Mouse (Mus musculus): Measurements from ENCODE around the gene R3hcc1l. TPM values are rescaled to one million over a fixed set of nuclear protein-coding genes. Genes with fewer than 3 reads are reported as not detected.

Gene R3hcc1l
- polyA plus RNA-seq (2012; rRNA removed): 2.8 and 3.4 TPM in 2 replicates

- peak; percentile 49 for TF ChIP-seq POLR2A (IDR thresholded peaks at IDR 0.05; ENCODE audit: low read depth, low read length)
- peak; percentile 52; the same call in 1 of the 2 replicates for TF ChIP-seq CTCF (IDR thresholded peaks at IDR 0.05; ENCODE audit: extremely low read depth, insufficient read depth, insufficient read length, insufficient replicate concordance)
- Histone ChIP-seq H3K27me3 (ENCODE audit: control insufficient read depth, insufficient read depth, low read length) (no peaks in the 10 kb centered on the region), H3K27ac (ENCODE audit: insufficient read depth, low read length) (peak within 1 kb of the TSS; percentile 87), H3K36me3 (ENCODE audit: control insufficient read depth, insufficient read depth, low read length) (no peaks in the 10 kb centered on the region), H3K4me3 (ENCODE audit: extremely low read depth, insufficient read depth, insufficient read length) (peak within 1 kb of the TSS; percentile 78), H3K4me1 (ENCODE audit: control insufficient read depth, insufficient read depth, insufficient read length) (peaks cover 5% of the 10 kb centered on the region; the same call in 1 of the 2 replicates)
- under 1% methylated on average over 59 of the region's 59 CpGs for WGBS
- DNase-seq (ENCODE audit: low read depth in 1 of 2, low spot score in 2 of 2): peak; percentile 86 to 95
Measured at GRCm38 (mm10) chr19:42518620-42519310, at the start of gene R3hcc1l. TSS of gene R3hcc1l (plus strand) at chr19:42518759.

GRCm38 (mm10) chr19:42471571-42471970 lies 47.0 kb upstream of the R3hcc1l start:
- Histone ChIP-seq H3K4me1 (ENCODE audit: control insufficient read depth, insufficient read depth, insufficient read length) (no peaks in the 10 kb centered on the region), H3K36me3 (ENCODE audit: control insufficient read depth, insufficient read depth, low read length) (no peaks in the 10 kb centered on the region), H3K27ac (ENCODE audit: insufficient read depth, low read length) (no peak overlapping the region), H3K4me3 (ENCODE audit: extremely low read depth, insufficient read depth, insufficient read length) (no peak overlapping the region), H3K27me3 (ENCODE audit: control insufficient read depth, insufficient read depth, low read length) (no peaks in the 10 kb centered on the region)
- 95% methylated on average over 4 of the region's 4 CpGs for WGBS
- TF ChIP-seq CTCF (IDR thresholded peaks at IDR 0.05; ENCODE audit: extremely low read depth, insufficient read depth, insufficient read length, insufficient replicate concordance) (no peak), POLR2A (IDR thresholded peaks at IDR 0.05; ENCODE audit: low read depth, low read length) (no peak)
- DNase-seq (ENCODE audit: low read depth in 1 of 2, low spot score in 2 of 2): no peak

GRCm38 (mm10) chr19:42472831-42473230 lies 45.7 kb upstream of the R3hcc1l start:
- WGBS: 35% methylated on average over 11 of the region's 11 CpGs
- Histone ChIP-seq H3K27ac (ENCODE audit: insufficient read depth, low read length) (no peak overlapping the region), H3K27me3 (ENCODE audit: control insufficient read depth, insufficient read depth, low read length) (no peaks in the 10 kb centered on the region), H3K36me3 (ENCODE audit: control insufficient read depth, insufficient read depth, low read length) (no peaks in the 10 kb centered on the region), H3K4me3 (ENCODE audit: extremely low read depth, insufficient read depth, insufficient read length) (no peak overlapping the region), H3K4me1 (ENCODE audit: control insufficient read depth, insufficient read depth, insufficient read length) (no peaks in the 10 kb centered on the region)
- no peak for DNase-seq (ENCODE audit: low read depth in 1 of 2, low spot score in 2 of 2)
- TF ChIP-seq CTCF (IDR thresholded peaks at IDR 0.05; ENCODE audit: extremely low read depth, insufficient read depth, insufficient read length, insufficient replicate concordance) (no peak), POLR2A (IDR thresholded peaks at IDR 0.05; ENCODE audit: low read depth, low read length) (no peak)

- 63% methylated on average over 5 of the region's 5 CpGs for WGBS
- Histone ChIP-seq H3K36me3 (ENCODE audit: control insufficient read depth, insufficient read depth, low read length) (no peaks in the 10 kb centered on the region), H3K27ac (ENCODE audit: insufficient read depth, low read length) (no peak overlapping the region), H3K4me3 (ENCODE audit: extremely low read depth, insufficient read depth, insufficient read length) (no peak overlapping the region), H3K4me1 (ENCODE audit: control insufficient read depth, insufficient read depth, insufficient read length) (no peaks in the 10 kb centered on the region), H3K27me3 (ENCODE audit: control insufficient read depth, insufficient read depth, low read length) (no peaks in the 10 kb centered on the region)
- DNase-seq (ENCODE audit: low read depth in 1 of 2, low spot score in 2 of 2): no peak
- TF ChIP-seq POLR2A (IDR thresholded peaks at IDR 0.05; ENCODE audit: low read depth, low read length) (no peak), CTCF (IDR thresholded peaks at IDR 0.05; ENCODE audit: extremely low read depth, insufficient read depth, insufficient read length, insufficient replicate concordance) (no peak)
Measured at GRCm38 (mm10) chr19:42477769-42478168, 40.8 kb upstream of the R3hcc1l start.

- Histone ChIP-seq H3K36me3 (ENCODE audit: control insufficient read depth, insufficient read depth, low read length) (no peaks in the 10 kb centered on the region), H3K27ac (ENCODE audit: insufficient read depth, low read length) (no peak overlapping the region), H3K4me3 (ENCODE audit: extremely low read depth, insufficient read depth, insufficient read length) (no peak overlapping the region), H3K27me3 (ENCODE audit: control insufficient read depth, insufficient read depth, low read length) (no peaks in the 10 kb centered on the region), H3K4me1 (ENCODE audit: control insufficient read depth, insufficient read depth, insufficient read length) (no peaks in the 10 kb centered on the region)
- WGBS: 69% methylated on average over 12 of the region's 12 CpGs
- DNase-seq (ENCODE audit: low read depth in 1 of 2, low spot score in 2 of 2): no peak
- no peak for TF ChIP-seq CTCF (IDR thresholded peaks at IDR 0.05; ENCODE audit: extremely low read depth, insufficient read depth, insufficient read length, insufficient replicate concordance)
- no peak for TF ChIP-seq POLR2A (IDR thresholded peaks at IDR 0.05; ENCODE audit: low read depth, low read length)
Measured at GRCm38 (mm10) chr19:42478303-42478702, 40.3 kb upstream of the R3hcc1l start.

GRCm38 (mm10) chr19:42485443-42485842 lies 33.1 kb upstream of the R3hcc1l start:
- WGBS: 67% methylated on average over 7 of the region's 7 CpGs
- no peak for DNase-seq (ENCODE audit: low read depth in 1 of 2, low spot score in 2 of 2)
- H3K27ac ChIP-seq (ENCODE audit: insufficient read depth, low read length): no peak overlapping the region
- H3K4me3 ChIP-seq (ENCODE audit: extremely low read depth, insufficient read depth, insufficient read length): no peak overlapping the region
- no peaks in the 10 kb centered on the region for H3K36me3 ChIP-seq (ENCODE audit: control insufficient read depth, insufficient read depth, low read length)
- TF ChIP-seq CTCF (IDR thresholded peaks at IDR 0.05; ENCODE audit: extremely low read depth, insufficient read depth, insufficient read length, insufficient replicate concordance) (no peak), POLR2A (IDR thresholded peaks at IDR 0.05; ENCODE audit: low read depth, low read length) (no peak)
- H3K27me3 ChIP-seq (ENCODE audit: control insufficient read depth, insufficient read depth, low read length): no peaks in the 10 kb centered on the region
- H3K4me1 ChIP-seq (ENCODE audit: control insufficient read depth, insufficient read depth, insufficient read length): no peaks in the 10 kb centered on the region

- Histone ChIP-seq H3K36me3 (ENCODE audit: control insufficient read depth, insufficient read depth, low read length) (no peaks in the 10 kb centered on the region), H3K4me3 (ENCODE audit: extremely low read depth, insufficient read depth, insufficient read length) (no peak overlapping the region), H3K27ac (ENCODE audit: insufficient read depth, low read length) (no peak overlapping the region), H3K27me3 (ENCODE audit: control insufficient read depth, insufficient read depth, low read length) (no peaks in the 10 kb centered on the region), H3K4me1 (ENCODE audit: control insufficient read depth, insufficient read depth, insufficient read length) (no peaks in the 10 kb centered on the region)
- DNase-seq (ENCODE audit: low read depth in 1 of 2, low spot score in 2 of 2): no peak
- TF ChIP-seq POLR2A (IDR thresholded peaks at IDR 0.05; ENCODE audit: low read depth, low read length) (no peak), CTCF (IDR thresholded peaks at IDR 0.05; ENCODE audit: extremely low read depth, insufficient read depth, insufficient read length, insufficient replicate concordance) (no peak)
- 75% methylated on average over 3 of the region's 3 CpGs for WGBS
Measured at GRCm38 (mm10) chr19:42487261-42487660, 31.3 kb upstream of the R3hcc1l start.

Measured in spleen, adult 2 months (tissue).